Mouse (Mus musculus) cerebellum, postnatal 4 days (tissue): ENCODE measurements at regions not wholly inside any gene's neighbourhood (a gene's known extent, or its start where the extent isn't known, plus 50 kb on each side); places are given as distances from the start of the nearest gene placed in this dataset.

ENCODE experiments used
- DNase-seq, 2 experiments: peaks; one replicate each; pipeline ENCODE4 v3.0.0; 2022; ENCODE audit warnings: low spot score in 2 of 2, mixed read lengths in 1 of 2

DNA sequence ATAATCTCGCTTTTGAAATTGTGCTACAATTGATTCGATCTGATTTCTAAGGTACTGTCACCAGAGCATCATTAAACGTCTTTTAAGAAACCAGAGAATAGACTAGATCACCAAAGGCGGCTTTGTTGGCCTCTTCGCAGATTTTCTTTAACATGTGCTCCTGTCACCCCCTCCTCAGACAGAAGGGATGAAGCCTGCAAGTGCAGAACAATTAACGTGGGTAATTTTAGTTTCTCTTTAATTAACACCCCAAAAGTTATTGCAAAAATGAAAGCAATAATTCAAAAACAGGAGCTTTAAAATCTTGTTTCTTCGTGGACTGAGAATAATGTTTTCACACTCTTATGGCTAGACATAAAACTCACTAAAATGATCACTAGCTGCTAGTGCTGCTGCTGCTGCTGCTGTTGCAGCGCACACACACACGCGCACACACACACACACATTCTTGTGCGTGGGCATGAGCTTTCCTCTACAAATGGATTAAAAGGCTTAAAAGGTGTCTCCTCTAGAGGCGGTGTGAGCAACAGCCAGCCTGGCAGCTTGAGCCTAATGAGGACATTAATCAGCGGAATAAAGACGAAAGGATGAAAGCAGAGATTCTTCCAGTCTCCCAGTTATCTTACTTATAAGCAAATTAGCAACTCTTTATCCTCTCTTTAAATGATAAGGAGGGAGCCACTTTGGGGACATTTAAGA lies 550.5 kb upstream of the Btbd3 start:
- peak in 1 of 2 experiments; percentile 11 for DNase-seq

DNA sequence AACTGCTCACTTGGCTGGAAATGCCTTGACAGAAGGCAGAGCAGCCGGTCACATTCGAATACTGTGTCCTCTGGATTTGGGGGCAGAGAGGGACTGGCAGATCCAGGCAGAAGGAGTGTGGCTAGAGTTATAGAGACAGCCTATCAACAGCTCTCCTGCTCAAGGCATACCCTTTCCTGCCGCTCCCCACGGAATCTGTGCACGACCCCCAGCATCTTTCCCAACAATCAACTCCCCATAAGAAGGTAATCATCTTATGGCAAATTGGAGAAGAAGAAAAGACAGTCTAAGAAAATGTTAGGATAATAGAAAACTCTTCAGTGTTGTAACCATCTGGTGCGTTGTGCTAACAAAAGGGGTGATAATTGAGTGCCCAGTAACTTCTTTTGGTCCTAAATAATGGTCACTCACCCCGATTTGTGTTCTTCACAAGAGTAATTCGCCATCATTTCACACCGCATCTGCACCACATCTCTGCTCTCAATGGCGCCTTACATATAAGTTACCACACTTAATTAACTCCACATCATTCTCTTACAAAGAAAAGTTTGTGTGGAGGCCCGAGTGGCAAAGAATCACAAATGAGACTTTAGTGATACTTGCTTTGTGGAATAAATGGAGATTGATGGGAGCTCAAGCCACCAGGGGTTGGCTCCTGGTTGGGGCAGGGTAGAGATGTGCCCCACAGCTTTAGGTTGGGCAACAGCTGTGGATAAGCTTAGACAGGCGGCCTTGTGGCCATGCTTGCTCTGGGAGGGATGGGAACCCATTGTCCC lies 551.2 kb upstream of the Btbd3 start:
- DNase-seq, result no peak

DNA sequence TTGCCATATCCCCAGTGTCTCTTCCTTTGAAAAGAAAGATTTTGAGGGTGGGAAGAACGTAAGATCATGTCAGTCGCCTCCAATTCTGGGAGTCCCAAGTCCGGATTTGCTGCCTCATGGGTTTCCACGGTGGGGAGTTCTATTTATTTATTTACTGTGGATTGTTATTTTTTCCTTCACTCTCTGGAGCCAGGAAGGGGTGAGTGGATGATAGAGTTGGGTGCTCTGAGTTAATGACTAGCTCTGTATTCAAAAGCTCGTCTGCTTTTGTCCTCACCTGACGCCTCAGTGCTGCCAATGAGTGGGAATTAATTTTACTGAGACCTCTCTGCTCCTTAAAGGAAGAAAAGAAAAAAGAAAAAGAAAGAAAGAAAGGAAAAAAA lies 551.8 kb upstream of the Btbd3 start:
- DNase-seq, result no peak

DNA sequence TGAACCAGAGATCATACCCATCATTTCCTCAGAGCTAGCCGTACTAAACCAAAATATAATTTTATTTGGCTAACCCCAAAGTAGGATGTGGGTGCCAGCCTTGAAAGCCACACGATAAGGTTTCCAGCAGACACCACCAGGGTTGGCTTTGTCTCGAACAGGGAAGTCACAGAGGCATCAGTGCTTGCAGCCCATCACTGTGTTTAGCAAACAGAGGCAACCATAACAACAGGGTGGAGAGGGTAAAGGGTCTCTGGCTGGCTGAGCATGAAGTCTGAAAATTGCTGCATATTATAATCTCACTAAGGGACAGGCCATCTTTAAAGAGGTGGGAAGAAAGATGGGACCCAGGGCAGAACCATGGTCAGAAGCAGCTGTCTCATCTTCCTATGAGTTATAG lies 552.3 kb upstream of the Btbd3 start:
- no peak for DNase-seq

DNA sequence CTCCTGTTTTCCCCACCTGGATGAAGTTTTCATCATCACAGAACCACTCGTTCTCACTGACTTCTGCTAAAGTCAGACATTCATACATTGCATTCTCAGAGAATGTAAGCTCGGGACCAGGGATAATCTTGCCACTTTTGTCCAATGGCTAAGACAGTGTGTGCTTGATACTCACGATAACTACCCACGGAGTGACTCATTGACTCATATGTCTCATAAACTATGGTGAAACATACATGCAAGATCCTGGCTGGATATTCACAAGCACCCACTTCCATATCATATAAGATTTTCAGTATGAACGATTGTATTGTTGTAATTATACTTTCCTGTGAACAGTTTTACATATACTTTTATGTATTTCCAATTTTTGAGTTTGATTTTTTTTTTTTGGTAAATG lies 560.5 kb upstream of the Btbd3 start:
- no peak for DNase-seq

DNA sequence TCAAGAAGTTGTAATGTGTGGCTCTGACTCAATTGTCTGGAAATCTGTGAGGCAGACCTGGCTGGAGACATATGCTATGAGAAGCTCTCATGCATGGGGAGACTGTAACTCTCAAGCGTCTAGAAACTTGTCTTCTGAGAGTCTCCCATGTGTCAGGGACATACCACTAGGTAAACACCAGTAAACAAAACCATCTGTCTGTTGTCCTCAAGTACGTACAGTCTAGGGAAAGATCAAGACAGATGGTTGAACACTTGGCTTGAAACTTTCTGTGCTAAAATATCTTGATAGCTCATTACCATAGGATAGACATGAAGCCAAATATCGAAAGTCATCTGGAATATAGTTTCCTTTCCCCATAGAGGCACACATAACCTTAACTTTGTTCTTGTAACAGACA lies 562.3 kb upstream of the Btbd3 start:
- DNase-seq, result no peak

DNA sequence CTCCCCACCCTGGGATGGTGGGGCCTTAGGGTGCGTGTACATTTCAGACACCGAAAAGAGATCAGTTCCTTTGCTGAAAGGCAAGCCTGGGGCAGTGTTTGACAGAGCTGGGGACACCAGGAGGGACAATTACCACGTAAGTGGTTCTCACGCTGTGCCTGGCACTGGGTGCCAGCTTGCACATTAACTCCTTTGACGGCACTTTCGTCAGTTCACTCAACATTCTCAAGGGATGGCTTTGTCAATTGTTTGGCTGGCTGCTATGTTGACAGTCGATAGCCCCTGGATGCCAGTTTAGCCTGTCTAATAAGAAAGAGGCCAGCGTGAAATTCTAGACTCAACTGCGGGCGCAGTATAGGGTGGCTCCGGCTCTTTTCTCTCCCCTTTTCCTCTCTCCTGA lies 569.2 kb upstream of the Btbd3 start:
- no peak for DNase-seq

DNA sequence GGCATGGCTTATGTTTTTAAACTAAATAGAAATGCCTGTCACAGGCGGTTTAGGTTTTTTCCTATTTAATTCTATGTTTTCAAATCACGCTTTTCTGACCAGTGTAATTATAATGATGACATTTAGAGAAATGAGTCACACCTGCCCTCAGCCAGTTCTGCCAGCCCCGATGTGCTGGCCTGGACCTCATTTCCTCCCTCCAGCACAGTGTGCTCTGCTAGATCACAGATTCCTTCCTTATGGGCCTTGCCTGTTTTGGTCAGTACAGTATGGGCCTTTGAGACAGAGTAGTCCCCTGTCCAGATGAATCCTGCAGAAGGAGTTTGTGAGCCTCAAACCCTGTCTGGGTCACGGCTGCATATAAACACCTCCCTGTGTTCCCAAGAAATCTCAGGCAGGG lies 569.6 kb upstream of the Btbd3 start:
- no peak for DNase-seq

DNA sequence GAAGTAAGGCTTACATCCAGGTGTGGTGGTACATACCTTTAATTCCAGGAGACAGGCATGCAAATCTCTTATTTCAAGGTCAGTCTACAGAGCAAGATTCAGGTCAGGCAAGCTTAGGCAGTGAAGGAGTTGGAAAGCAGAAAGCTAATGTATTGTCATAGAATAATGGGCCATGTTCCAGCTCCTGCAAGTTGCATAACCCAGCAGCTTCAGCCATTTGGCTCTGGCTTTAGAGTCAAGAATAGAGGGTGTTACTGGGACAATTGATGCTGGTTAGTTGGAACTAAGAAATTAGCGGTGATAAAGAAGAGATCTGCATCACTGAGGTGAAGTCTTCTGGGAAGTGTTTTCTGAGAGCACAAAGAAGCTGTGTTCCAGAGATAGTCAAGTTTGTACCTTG lies 565.3 kb upstream of the Jag1 start:
- no peak for DNase-seq

DNA sequence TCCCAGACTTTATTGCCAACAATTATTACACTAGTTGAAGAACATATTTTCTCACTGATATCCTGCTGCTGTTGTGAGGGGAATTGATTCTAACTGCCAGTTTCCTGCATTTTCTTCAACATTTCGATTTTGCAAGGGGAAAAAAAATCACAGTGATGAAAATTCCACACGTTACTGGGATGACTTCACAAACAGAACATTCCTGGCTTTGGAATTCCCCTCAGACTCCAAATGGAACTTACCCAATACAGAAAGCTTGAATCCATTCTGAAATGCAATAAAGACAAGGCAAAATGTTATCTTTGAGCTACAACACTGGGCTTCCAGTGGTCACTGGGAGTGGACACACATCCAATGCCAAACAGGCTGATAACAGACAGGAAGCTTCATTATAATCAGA lies 546.7 kb upstream of the Jag1 start:
- no peak for DNase-seq

DNA sequence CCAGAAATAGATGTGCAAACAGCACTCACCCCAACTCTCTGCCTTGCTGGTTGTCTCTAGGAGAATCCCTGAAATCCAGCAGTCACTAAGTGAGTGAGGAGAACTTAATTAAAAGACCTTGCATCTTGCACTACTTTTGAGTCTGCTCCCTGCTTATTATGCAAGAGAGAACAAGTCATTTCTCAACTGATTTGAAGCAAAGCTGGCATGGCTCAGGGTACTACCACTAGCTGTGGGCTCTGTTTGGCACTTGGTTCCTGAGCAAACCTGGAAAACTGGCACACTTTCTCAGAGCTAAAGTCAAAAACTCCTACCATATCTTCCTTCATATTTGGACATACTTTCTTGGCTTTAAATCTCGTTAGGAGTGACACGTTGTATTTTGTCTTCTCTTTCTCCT lies 545.8 kb upstream of the Jag1 start:
- DNase-seq, result no peak

DNA sequence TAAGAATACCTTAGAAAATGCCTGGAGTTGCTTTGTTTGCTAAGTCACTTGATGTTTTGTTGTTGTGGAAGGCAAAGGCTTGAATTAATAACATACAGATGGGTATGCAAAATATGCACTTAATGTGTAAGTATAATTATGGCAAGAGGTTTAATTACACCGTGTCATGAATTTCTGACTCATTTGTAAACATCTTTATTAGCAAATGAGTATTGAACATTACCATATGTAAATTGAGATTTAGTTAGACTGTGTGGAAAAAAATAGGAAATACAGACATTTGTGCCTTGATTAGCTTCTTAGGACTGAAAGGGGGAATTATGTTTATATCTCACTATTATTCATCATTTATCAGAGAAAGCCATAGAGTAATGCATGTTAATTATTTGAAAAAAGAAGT lies 544.0 kb upstream of the Jag1 start:
- DNase-seq, result no peak

DNA sequence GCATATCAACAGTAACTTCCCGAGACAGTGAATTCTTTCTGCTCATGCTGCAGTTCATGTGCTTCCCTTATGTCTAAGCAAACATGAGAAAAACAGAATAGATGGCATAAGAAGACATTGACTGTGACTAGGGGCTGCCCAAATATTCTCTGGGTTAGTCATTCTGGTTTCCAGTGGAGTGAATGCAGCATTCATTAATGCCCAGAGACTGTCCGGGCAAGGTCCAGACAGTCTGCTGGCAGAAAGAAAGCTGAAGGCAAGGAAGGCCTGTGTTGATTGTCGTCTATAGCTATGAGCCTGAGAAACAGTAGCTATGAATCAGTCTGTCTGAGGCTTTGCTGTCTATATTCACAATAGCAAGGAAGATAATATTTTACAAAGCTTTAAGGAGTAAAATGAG lies 537.9 kb upstream of the Jag1 start:
- no peak for DNase-seq

DNA sequence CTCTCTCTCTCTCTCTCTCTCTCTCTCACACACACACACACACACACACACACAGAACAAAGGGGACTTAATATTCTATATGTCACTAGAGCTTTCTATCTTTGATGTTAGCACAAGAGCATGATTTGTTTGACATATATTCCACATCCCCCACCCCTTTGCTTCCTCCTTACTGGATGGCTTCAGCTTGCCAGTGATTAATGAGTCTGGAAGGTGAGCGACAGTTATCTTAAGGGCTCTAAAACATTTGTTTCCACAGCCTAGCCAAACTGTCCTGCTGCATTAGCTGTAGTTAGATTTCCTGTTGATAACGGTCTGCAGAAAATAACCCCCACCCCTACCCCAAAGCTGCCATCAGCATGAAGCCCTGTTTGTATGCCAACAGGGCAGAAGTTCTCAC lies 527.7 kb upstream of the Jag1 start:
- DNase-seq, result no peak

DNA sequence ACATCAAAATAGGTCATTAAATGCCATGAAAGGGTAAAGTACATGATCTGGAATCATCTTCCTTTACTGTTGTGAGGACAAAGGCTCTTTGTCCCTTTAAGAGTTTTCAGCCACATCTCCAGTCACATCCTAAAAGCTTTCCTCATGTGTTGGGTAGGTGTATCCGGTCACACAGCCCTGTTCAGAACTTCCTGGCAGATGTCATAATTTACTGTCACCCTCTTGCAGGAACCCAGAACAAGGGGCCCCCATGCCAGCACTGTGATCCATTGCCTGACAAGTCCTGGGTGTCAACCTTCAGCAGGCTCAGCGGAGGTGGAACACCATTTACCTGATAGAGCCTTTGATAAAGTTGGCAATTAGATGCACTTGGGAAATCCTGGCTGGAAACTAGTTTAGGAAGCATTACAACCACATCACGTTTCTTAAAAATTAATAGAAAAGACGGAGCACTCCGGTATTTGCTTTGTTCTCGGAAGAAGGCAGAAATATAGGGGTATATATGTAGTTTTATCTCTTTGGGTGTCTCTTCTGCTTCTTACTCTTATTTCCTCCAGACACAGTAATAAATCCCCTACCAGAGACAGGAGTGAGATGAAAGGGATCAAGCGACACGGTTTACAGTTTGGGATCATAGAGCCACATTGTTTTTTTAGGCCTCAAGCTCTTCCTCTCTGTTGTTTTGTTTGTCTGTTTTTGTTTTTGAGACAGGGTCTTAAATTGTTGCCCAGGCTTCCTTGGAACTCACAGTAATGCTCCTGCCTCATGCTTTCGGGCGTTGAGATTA lies 527.0 kb upstream of the Jag1 start:
- no peak for DNase-seq

DNA sequence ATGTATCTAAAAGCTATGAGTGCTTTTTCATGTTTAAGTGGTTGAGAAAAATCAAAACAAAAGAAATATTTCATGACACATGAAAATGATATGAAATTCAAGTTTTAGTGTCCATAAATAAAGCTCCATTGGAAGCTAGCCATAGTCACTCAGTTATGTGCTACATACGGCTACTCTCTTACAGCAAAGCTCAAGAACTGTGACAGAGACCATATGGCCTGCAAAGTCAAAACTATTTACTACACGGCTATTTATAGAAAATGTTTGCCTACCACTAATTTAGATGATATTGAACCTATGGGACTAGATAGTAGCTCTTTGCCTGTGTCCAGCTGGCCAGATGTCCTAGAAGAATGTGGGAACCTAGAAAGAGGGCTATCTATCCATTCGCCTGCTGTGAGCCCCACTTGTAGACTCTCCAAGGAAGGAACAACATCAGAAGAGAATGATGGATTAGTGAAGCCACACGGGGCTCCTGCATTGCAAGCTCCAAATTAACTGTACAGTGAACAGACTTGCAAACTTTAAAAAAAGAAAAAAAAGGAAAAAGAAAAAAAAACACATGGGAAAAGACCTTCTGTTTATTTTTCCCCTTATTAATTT lies 518.7 kb upstream of the Jag1 start:
- no peak for DNase-seq

DNA sequence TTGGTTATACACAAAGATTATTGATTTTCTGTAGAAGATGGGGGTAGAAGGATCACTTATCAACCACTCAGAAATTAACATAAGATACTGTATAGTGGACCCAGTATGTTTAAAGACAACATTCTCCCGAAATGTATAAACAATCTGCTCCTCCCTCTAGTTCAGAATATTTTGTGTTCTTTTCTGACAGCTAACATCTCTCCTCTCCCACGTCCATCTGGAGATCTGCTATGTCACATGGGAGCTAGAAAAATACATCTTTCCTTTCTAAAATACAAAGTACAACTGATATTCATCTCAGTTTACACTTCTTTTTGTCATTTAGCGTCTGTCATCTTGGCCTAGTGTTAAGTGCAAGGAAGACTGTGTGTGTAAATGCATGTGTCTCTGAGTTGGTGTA lies 500.2 kb upstream of the Jag1 start:
- DNase-seq, result no peak

DNA sequence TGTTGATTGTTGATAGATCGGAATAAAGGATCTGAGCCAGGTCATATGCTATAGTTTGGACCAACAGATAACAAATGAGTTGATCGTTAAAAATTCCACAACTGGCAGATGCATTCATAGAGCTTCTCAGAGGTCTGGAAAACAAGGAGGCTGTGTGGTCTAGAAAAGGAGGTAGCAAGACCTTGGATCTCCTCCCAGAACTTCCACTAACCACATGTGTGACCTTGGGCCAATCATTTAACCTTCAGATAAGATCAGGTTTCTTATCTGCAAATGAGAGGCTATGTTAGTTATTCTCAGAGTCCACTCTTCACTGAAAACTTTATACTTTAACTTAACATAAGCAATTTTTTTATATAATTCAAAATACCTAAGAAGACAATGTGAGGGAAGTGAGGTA lies 497.3 kb upstream of the Jag1 start:
- DNase-seq, result no peak

DNA sequence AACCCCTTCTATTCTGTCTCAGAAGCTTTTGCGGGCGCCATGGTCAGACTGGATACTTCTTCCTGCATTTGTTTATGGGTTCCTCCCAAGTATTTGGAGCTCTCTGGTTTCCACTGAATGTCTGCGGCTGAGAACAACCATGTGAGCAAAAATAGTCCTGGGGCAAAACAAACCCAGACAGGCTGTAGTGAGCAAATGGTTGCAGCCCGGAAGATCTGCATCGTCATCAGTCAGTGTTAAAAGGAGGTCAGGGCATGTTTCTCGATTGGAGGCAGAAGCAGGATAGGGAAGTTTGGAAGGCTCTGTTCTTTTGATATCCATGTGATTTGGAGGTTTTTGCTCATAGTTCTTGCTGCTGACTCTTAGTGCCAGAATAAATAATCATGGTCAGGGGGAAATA lies 492.1 kb upstream of the Jag1 start:
- no peak for DNase-seq

DNA sequence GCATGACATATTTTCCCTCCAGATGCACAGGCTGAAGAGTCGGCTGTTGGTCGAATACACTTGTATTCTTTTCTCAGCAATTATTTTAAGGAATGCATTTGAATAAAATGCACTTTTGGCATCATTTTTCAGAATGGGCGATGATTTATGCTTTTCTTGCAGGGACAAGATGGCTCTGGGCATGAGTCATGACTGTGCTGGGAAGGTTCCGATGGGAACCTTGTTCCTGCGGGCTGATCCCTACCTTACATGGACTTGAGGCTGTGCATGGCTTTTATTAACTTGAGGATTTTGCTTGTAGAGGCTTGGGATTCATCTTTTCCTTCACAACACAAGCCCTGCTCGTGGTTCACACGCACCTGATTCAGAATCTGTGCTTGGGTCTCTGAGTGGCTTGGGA lies 481.7 kb upstream of the Jag1 start:
- DNase-seq, result no peak

DNA sequence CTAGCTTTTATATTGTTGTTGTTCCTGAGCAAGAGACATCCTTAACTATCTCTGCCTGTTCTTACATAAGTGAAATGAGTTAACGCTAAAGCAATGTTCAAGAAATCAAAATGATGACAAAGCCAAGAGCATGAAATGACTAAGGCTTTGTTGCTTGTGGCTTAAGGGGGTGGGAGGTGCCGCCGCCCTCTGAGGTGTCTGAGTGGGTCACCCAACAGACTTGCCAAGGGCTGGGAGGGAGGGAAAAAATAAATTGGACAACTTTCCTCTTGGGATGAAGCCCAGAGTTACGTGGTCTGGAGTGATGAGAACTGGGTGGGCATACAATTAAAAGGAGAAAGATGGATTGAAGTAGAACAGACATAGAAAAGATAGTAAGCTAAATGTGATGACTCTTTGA lies 478.1 kb upstream of the Jag1 start:
- no peak for DNase-seq

DNA sequence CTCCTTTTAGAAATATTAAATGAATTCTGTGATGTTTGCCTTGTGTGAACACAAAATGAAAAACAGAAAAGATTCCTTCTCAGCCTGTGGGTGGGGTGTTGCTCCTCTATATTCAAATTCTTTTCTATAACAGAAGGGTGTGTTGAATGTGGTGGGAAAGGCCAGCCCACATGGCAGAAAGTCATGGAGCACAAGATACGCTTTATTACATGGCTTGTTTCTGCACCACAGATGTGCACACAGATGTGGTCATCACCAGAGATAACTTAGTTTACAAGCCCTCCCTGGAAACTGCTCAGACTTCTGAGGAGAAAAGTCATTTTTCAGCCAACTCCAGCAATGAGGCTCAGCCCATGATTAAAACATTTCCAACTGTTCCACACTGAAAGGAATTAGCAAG lies 475.1 kb upstream of the Jag1 start:
- DNase-seq, result no peak

DNA sequence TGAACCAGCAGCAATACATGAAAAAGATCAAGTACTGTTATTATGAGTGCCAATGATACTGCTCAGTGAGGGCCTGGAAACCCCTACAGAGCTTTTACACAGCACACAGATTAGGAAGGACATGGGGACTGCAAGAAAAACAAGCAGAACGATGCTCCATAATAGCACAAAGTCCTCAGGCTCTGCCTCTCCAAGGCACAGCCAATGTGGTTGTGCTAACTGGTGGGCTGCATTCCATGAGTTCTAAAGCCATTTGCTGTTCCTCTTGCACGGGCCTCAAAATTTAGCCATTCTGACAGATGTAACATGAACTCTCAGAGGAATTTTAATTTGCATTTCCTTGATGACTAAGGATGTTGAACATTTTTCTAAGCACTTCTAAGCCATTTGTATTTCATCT lies 465.0 kb upstream of the Jag1 start:
- DNase-seq, result no peak
